Mouse (Mus musculus): ENCODE data around the gene Mrpl53.

- TF ChIP-seq CTCF (IDR thresholded peaks at IDR 0.05; ENCODE audit: low read depth) (no peak), EP300 (IDR thresholded peaks at IDR 0.05; ENCODE audit: low read depth) (no peak)
Measured at GRCm38 (mm10) chr6:83125331-83125730, 16.5 kb downstream of the Mrpl53 start, which contains the start of gene Ino80b.

Measured in liver, embryonic 14.5 days (tissue).